Mouse (Mus musculus) Patski (cell line): ENCODE data around the gene Ino80b. TPM values are rescaled to one million over a fixed set of nuclear protein-coding genes. Genes with fewer than 3 reads are reported as not detected.
A peak's percentile ranks its signal among the peaks of the same experiment; 100 is the strongest.

Source experiments
- ATAC-seq: fragments of 100-300 bp; one replicate; pipeline ENCODE4 v1.8.0; 2021
- CTCF ChIA-PET: fragments of 350-600 bp; sonication (Branson Sonifier 250); formaldehyde crosslinking; loops from one replicate; lab custom pipeline; 2022; ENCODE audit warnings: inconsistent platforms; lab: Charles Lee
- POLR2A ChIA-PET: fragments of 350-600 bp; sonication (Branson Sonifier 250); formaldehyde crosslinking; loops from one replicate; lab custom pipeline; 2022; ENCODE audit warnings: antibody characterized with exemption, inconsistent platforms; lab: Charles Lee
- DNase-seq: peaks from one replicate; pipeline ENCODE4 v3.0.0-alpha.2; 2011; ENCODE audit warnings: low read depth, low spot score
- H3K27me3 ChIP-seq: fragments of 371-371 bp; one replicate; pipeline ENCODE4 v1.5.1; 2021
- CTCF ChIP-seq: fragments of 100-300 bp; IDR thresholded peaks from one replicate; pipeline ENCODE4 v1.5.1; 2021
- in situ Hi-C: fragments of 300-500 bp; cut with MboI; formaldehyde crosslinking; loops from 3 replicates; pipeline ENCODE4 v1.11.1; 2018; ENCODE audit warnings: low pct_unique_long_range_greater_than_20kb, mixed read lengths
- polyA plus RNA-seq: library from polyadenylated mRNA; unstranded; gene quantifications from one replicate; pipeline ENCODE4 v1.2.3, GENCODE M21; 2021

Ino80b gene
- polyA plus RNA-seq, 1 experiment from 2014 or later: 46.4 TPM

- TF ChIP-seq CTCF: no peak
- ChIA-PET POLR2A (no interaction called here), CTCF (interaction anchor here (0.6 to 0.7 kb wide), 2 partner anchors 25 to 30 kb away, joined by 3 read pairs; no protein-coding TSS in a partner anchor)
- ATAC-seq (no peak), DNase-seq (no peak)
- in situ Hi-C loops: no loop called here
- H3K27me3 ChIP-seq: no peaks in the 10 kb centered on the region
Observed at GRCm38 (mm10) chr6:83134226-83134625, 9.0 kb upstream of the Ino80b start.

GRCm38 (mm10) chr6:83132176-83132919 lies 7.1 kb upstream of the Ino80b start:
- in situ Hi-C loops: no loop called here
- ATAC-seq (no peak), DNase-seq (no peak)

GRCm38 (mm10) chr6:83131469-83132034 lies 6.3 kb upstream of the Ino80b start:
- no peak for DNase-seq
- in situ Hi-C loops: no loop called here
- CTCF ChIA-PET: no interaction called here
- no peak for ATAC-seq
- no peak for TF ChIP-seq CTCF
- H3K27me3 ChIP-seq: no peaks in the 10 kb centered on the region
- POLR2A ChIA-PET: no interaction called here

More at GRCm38 (mm10) chr6:83132176-83132919, 7.1 kb upstream of the Ino80b start:
- TF ChIP-seq CTCF: no peak
- H3K27me3 ChIP-seq: no peaks in the 10 kb centered on the region
- CTCF ChIA-PET: no interaction called here
- POLR2A ChIA-PET: interaction anchor here (0.7 to 1.1 kb wide), 3 partner anchors 8 to 14 kb away, joined by 6 to 15 read pairs (median 7); no protein-coding TSS in a partner anchor

- H3K27me3 ChIP-seq: no peaks in the 10 kb centered on the region
- in situ Hi-C loops: no loop called here
- TF ChIP-seq CTCF: no peak
- ATAC-seq (no peak), DNase-seq (no peak)
- POLR2A ChIA-PET: no interaction called here
- CTCF ChIA-PET: no interaction called here
Observed at GRCm38 (mm10) chr6:83127419-83127818, 2.2 kb upstream of the Ino80b start.

GRCm38 (mm10) chr6:83124851-83125312 lies 349 bp downstream of the Ino80b start:
- no peak for ATAC-seq
- CTCF ChIA-PET: interaction anchor here (3.0 kb wide), 1 partner anchor 128 kb away, joined by 10 read pairs; no protein-coding TSS in a partner anchor
- no peak for TF ChIP-seq CTCF
- POLR2A ChIA-PET: interaction anchor here (0.6 to 1.1 kb wide), 5 partner anchors 8 to 501 kb away, joined by 3 to 6 read pairs (median 3); no protein-coding TSS in a partner anchor
- in situ Hi-C loops: no loop called here
- H3K27me3 ChIP-seq: no peaks in the 10 kb centered on the region
- DNase-seq: peak; percentile 84

- POLR2A ChIA-PET: interaction anchor here (0.7 to 1.4 kb wide), 2 partner anchors 14 to 26 kb away, joined by 7 read pairs; no protein-coding TSS in a partner anchor
- TF ChIP-seq CTCF: no peak
- H3K27me3 ChIP-seq: no peaks in the 10 kb centered on the region
- CTCF ChIA-PET: interaction anchor here (1.3 to 3.0 kb wide), 2 partner anchors 14 to 126 kb away, joined by 3 to 10 read pairs; no protein-coding TSS in a partner anchor
- ATAC-seq: no peak
- no peak for DNase-seq
- in situ Hi-C loops: no loop called here
Observed at GRCm38 (mm10) chr6:83122961-83123360, 2.3 kb downstream of the Ino80b start.

- peak; percentile 3 for ATAC-seq
Observed at GRCm38 (mm10) chr6:83121863-83122710, 3.1 kb downstream of the Ino80b start.

GRCm38 (mm10) chr6:83120930-83121862 lies 4.0 kb downstream of the Ino80b start, which contains the start of gene Wbp1:
Gene Wbp1 (minus strand): TSS chr6:83121559.
- H3K27me3 ChIP-seq: no peaks in the 10 kb centered on the region
- POLR2A ChIA-PET: interaction anchor here (0.6 to 2.4 kb wide), 6 partner anchors 11 to 153 kb away, joined by 3 to 11 read pairs (median 6); partner anchors contain the start of genes 1700003E16Rik, Rtkn and Wdr54
- in situ Hi-C loops: no loop called here
- ATAC-seq (peak; percentile 96), DNase-seq (peak; percentile 99)
- TF ChIP-seq CTCF: no peak
- CTCF ChIA-PET: interaction anchor here (1.2 to 1.4 kb wide), 5 partner anchors 25 to 124 kb away, joined by 3 to 6 read pairs (median 3); no protein-coding TSS in a partner anchor

More at GRCm38 (mm10) chr6:83121863-83122710, 3.1 kb downstream of the Ino80b start:
- TF ChIP-seq CTCF: no peak
- in situ Hi-C loops: no loop called here
- no peak for DNase-seq
- H3K27me3 ChIP-seq: no peaks in the 10 kb centered on the region
- ChIA-PET POLR2A (interaction anchor here (0.9 to 2.4 kb wide), 5 partner anchors 12 to 44 kb away, joined by 3 to 11 read pairs (median 7); partner anchors contain the start of genes 1700003E16Rik and Wdr54), CTCF (interaction anchor here (1.2 to 3.0 kb wide), 6 partner anchors 15 to 125 kb away, joined by 3 to 10 read pairs (median 3); no protein-coding TSS in a partner anchor)
